Mouse (Mus musculus): Measurements from ENCODE around the gene BC017158.

The BC017158 gene

DNA sequence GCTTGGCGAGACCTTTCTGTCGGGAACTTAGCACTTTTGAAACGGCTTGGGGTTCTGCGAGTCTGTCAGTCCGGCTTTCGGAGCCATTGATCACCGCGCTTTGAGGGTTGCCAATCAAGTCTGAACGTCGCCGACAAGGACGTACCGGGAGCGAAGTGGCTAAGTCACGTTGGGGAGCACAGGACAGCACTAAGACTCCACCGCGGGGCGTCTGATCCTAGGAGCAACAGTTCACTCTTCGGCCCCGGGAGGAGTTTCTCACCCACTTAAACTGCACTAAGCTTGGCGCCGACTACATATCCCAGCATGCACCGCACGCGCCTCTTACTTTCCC, 60.4 kb downstream of the BC017158 start:
- in situ Hi-C loops (cut with MboI; ENCODE audit: low sequenced_read_pairs) = no loop called here

DNA sequence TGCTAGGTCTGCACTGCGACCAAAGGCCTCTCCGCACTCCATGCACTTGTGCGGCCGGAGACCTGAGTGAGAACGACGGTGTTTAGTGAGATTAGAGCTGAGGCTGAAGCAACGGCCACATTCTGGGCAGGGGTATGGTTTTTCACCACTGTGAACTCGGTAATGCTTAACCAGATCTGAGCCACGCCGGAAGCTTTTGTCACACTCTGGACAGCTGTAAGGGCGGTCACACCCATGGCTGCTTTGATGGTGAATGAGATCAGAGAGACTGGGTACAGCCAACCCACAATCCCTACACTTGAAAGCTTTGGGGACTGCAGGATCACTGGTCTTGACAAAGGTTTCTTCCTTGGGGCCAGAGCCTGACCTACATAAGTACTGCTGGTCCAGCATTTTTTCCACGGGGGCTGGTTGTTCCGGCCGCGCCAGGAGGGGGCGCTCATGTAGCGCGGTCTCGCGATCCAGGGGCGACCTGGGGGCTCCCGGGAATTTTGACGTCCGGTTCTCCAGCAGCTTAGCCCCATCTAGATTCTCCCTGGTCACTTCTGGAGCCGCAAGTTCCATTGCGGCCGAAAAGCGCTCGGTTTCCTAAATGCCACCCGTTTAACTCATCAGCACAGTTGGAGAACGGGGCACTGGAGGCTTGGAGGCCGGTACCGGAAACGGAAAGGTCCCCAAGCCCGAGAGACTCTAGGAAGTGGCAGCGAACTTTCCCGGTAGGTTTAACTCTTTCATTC, 60.9 kb downstream of the BC017158 start, which contains the start of gene Armc5:
Gene Armc5, plus strand, starts transcription at position 487 of the 737 bp plus-strand sequence.
- in situ Hi-C loops (cut with MboI; ENCODE audit: low sequenced_read_pairs) = no loop called here

DNA sequence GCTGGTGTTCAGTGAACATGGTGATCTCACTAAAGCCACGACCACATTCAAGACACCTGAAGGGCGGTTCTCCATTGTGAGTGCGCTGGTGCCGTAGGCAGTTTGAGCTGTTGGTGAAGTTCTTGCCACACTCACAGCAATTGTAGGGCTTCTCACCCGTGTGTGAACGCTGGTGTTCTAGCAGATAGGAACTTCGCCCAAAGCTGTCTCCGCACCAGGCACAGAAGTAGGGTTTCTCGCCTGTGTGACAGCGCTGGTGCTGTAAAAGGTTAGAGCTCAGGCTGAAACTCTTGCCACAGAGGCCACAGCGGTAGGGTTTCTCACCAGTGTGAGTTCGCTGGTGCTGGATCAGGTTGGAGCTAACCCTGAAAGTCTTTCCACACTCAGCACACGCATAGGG, 61.5 kb downstream of the BC017158 start:
- in situ Hi-C loops (cut with MboI; ENCODE audit: low sequenced_read_pairs) = no loop called here

DNA sequence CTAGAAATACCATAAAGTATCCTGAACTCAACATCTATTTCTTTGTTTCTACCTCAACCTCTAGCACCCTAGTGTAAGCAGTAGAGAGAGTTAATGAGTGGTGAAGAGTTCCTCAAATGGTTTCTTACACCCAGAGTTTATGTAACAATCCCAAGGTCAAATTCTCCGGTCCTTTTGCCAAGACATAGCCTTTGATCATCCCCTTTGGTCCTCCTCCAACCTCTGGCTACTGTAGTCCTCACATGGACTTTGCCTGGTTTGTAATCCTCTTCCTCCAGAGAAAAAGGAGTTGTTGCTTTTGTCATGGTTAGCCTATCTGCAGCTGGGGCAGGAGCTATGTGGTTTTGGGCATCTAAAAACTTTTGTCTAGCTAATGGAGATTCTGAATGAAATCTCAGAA, 62.5 kb downstream of the BC017158 start:
- in situ Hi-C loops (cut with MboI; ENCODE audit: low sequenced_read_pairs) = no loop called here

DNA sequence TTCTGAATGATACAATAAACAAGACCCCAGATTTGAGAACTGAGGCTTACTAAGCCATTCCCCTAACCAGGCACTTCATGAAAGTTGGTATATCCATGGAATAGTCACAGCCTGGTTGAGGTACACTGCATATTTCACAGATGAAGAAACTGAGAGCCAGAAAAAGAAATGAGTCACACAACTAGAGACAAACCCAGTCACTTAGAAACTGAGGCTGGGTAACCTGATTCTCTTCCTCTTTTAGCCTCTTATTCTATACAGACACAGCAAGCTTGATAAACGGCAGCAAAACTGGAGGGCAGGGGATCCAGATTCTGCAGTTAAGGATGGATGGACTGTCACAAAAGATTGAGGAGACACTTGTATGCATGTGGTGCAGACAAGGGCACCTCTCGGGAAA, 63.2 kb downstream of the BC017158 start:
- in situ Hi-C loops (cut with MboI; ENCODE audit: low sequenced_read_pairs) = no loop called here

DNA sequence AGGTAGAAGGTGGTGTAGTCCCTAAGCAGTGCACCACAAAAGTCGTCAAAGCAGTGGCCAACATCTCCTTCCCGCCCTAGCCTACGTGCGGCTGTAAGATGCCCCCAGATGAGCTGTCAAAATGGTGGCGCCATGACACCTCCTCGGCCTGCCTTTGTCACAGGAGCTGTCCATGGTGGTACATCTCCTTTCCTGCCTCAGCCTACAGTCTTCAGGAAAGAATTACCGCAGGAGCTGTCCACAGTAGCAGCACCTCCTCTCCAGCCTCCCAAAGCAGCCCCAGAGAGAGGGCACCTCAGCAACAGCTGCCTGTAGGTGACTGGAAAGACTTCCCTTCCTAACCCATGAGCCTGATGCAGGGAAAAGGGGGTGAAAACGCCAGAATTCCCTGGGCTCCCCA, 66.2 kb downstream of the BC017158 start:
- in situ Hi-C loops (cut with MboI; ENCODE audit: low sequenced_read_pairs) = no loop called here
